In genomic region chr4:142081631-142082283, GRCm38 (mm10) we compare ENCODE assay signal across 8 mouse cellular contexts. TPM values are rescaled to one million over a fixed set of nuclear protein-coding genes. Genes with fewer than 3 reads are reported as not detected.
DNase-seq lines count a peak whose midpoint lies in the region; ATAC-seq lines count a peak whose summit lies in the region.

No protein-coding gene starts in this region.

- peaks cover 22% of the 10 kb centered on the region for H3K27me3 ChIP-seq in heart, embryonic 13.5 days (replicated peaks)

- no peaks in the 10 kb centered on the region for H3K36me3 ChIP-seq in heart, embryonic 13.5 days

- peak overlapping the region; percentile 36 for H3K4me2 ChIP-seq in heart, embryonic 13.5 days

- H3K4me3 ChIP-seq in heart, embryonic 13.5 days: no peak overlapping the region

- no peak for ATAC-seq in heart, embryonic 13.5 days (ENCODE audit: extremely low read depth, insufficient number of reproducible peaks, low FRiP score, low TSS enrichment)
- peak; percentile 44 for ATAC-seq in monocyte, adult 5-6 weeks (replicated peaks; ENCODE audit: insufficient number of reproducible peaks, low FRiP score, low TSS enrichment, poor library complexity, severe bottlenecking)

- H3K9me3 ChIP-seq in heart, embryonic 13.5 days: no peaks in the 10 kb centered on the region

- H3K4me1 ChIP-seq in heart, embryonic 13.5 days: peaks cover 69% of the 10 kb centered on the region

- H3K27ac ChIP-seq in heart, embryonic 13.5 days (replicated peaks): peak overlapping the region; percentile 43

- H3K9ac ChIP-seq in heart, embryonic 13.5 days: peak overlapping the region; percentile 68

- WGBS in heart, embryonic 13.5 days: 46% methylated on average over 13 of the region's 13 CpGs

- DNase-seq in ES-CJ7 (ENCODE audit: low read depth, low spot score) (peak; percentile 77), R1 (ENCODE audit: low read depth, low spot score) (peak; percentile 87)
- DNase-seq in kidney, postnatal 14 days: peak; percentile 82
- DNase-seq in yolk sac, embryonic 10.5 days (ENCODE audit: low spot score): no peak
- no peak for DNase-seq in testis, postnatal 14 days (ENCODE audit: low spot score)
- DNase-seq in urinary bladder, postnatal 10 days (ENCODE audit: low spot score): no peak

RNA-seq across cellular contexts. Expression of gene Tmem51, which starts 2.3 kb away (rescaled TPM):
- polyA plus RNA-seq in heart, embryonic 13.5 days (2015; fragmentation: Nextera tagmentation; extraction: Ambion mirVana): 25.3 and 30.3 TPM in 2 replicates
- total RNA-seq in monocyte, adult 5-6 weeks (2017): 57.2 to 77.8 TPM (median 58.7 TPM) in 3 replicates

Comparison
In these comparisons a context has a peak if more than half of its experiments do, and no peak if none do; other contexts are left out.
1. DNase-seq: peak in ES-CJ7 (single experiment), R1 (single experiment) and kidney, postnatal 14 days (single experiment); none in yolk sac, embryonic 10.5 days (single experiment), testis, postnatal 14 days (single experiment) and urinary bladder, postnatal 10 days (single experiment).